ENCODE assay signal across 8 mouse cellular contexts in the genomic region with DNA sequence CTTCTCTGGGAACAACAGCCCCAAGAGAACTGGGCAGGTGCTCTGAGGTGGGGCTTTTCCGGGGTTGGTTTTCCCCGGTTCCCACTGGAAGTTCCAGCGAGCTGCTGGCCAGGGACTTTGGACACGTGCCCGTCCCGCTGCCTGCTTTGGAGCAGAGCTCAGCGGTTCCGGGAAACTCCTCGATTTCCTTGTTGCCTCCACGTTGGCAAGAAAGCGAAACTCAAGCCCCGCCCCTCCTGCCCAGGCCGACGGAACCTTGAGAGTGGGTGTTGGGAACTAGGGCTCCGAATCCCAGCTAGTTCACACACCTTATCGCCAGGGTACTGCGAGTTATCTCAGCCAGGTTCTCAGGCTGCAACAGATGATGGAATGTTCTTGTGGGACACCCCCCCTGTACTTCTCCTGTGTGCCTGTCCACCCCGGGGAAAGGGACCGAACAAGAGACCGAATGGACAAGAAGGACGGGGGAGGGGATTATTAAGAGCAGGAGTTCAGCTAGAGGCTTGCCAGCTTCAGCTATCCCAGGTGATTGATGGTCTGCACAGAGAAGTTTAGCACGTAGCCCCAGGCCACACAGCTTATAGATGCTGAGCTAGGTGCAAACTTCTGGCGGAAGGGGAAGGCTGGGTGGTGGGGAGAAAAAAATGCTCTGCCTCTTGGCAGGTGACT. TPM values are rescaled to one million over a fixed set of nuclear protein-coding genes. Genes with fewer than 3 reads are reported as not detected.
DNase-seq lines count a peak whose midpoint lies in the region; ATAC-seq lines count a peak whose summit lies in the region.
"Had no signal": no experiment of that assay in that cellular context is flagged by ENCODE, and none has a peak within 500 bp of the region (broad histone marks: within the 10 kb centered on the region; RNA-seq: fewer than 3 reads in every experiment).

No protein-coding gene starts in this region.

- H3K9ac ChIP-seq in hindbrain, embryonic 16.5 days (ENCODE audit: low read depth, low read length), result peak overlapping the region; percentile 63
- peak overlapping the region; percentile 58 for H3K9ac ChIP-seq in limb, embryonic 13.5 days
- H3K9ac ChIP-seq in midbrain, embryonic 13.5 days (replicated peaks), result no peak overlapping the region; the same call in 1 of the 2 replicates

- no peaks in the 10 kb centered on the region for H3K36me3 ChIP-seq in hindbrain, embryonic 16.5 days (ENCODE audit: control insufficient read depth, insufficient read depth, low read length)
- H3K36me3 ChIP-seq in limb, embryonic 13.5 days, result no peaks in the 10 kb centered on the region
- H3K36me3 ChIP-seq in midbrain, embryonic 13.5 days, result no peaks in the 10 kb centered on the region

- peaks cover 25% of the 10 kb centered on the region for H3K4me1 ChIP-seq in hindbrain, embryonic 16.5 days (ENCODE audit: control insufficient read depth, insufficient read depth, low read depth, low read length)
- H3K4me1 ChIP-seq in limb, embryonic 13.5 days, result peaks cover 62% of the 10 kb centered on the region
- H3K4me1 ChIP-seq in midbrain, embryonic 13.5 days (replicated peaks), result peaks cover 29% of the 10 kb centered on the region

- WGBS in hindbrain, embryonic 16.5 days, result 6% methylated on average over 23 of the region's 23 CpGs
- 7% methylated on average over 23 of the region's 23 CpGs for WGBS in limb, embryonic 13.5 days
- 14% methylated on average over 23 of the region's 23 CpGs for WGBS in midbrain, embryonic 13.5 days

- H3K4me3 ChIP-seq in hindbrain, embryonic 16.5 days (ENCODE audit: low read length), result peak overlapping the region; percentile 32
- H3K4me3 ChIP-seq in limb, embryonic 13.5 days, result peak overlapping the region; percentile 38
- peak overlapping the region; percentile 29 for H3K4me3 ChIP-seq in midbrain, embryonic 13.5 days (replicated peaks)

- peak; percentile 80 for DNase-seq in ZHBTc4 (ENCODE audit: low read depth, low spot score)
- peak; percentile 70 to 75 for DNase-seq in cerebellum, postnatal 10 days
- DNase-seq in gastrocnemius, adult 8-10 months (ENCODE audit: low spot score in 2 of 2), result peak; percentile 74 to 82
- peak; percentile 73 to 83 for DNase-seq in spleen, postnatal 4 days (ENCODE audit: low spot score in 2 of 2)

- peak overlapping the region; percentile 74 for H3K4me2 ChIP-seq in hindbrain, embryonic 16.5 days (ENCODE audit: low read length)
- H3K4me2 ChIP-seq in limb, embryonic 13.5 days (replicated peaks), result peak overlapping the region; percentile 75
- peak overlapping the region; percentile 60 for H3K4me2 ChIP-seq in midbrain, embryonic 13.5 days (replicated peaks)

- peaks cover 15% of the 10 kb centered on the region for H3K27me3 ChIP-seq in hindbrain, embryonic 16.5 days (replicated peaks; ENCODE audit: control insufficient read depth, insufficient read depth, low read length)
- H3K27me3 ChIP-seq in limb, embryonic 13.5 days, result peaks cover 14% of the 10 kb centered on the region; the same call in 1 of the 2 replicates
- peaks cover 63% of the 10 kb centered on the region for H3K27me3 ChIP-seq in midbrain, embryonic 13.5 days

- ATAC-seq in hindbrain, embryonic 16.5 days, result no peak; the same call in 1 of the 2 replicates
- ATAC-seq in limb, embryonic 13.5 days (ENCODE audit: low FRiP score, low read depth), result no peak; the same call in 1 of the 2 replicates
- ATAC-seq in midbrain, embryonic 13.5 days, result no peak; the same call in 1 of the 2 replicates

- no peaks in the 10 kb centered on the region for H3K9me3 ChIP-seq in hindbrain, embryonic 16.5 days (ENCODE audit: control insufficient read depth, low read length)
- no peaks in the 10 kb centered on the region for H3K9me3 ChIP-seq in limb, embryonic 13.5 days
- no peaks in the 10 kb centered on the region for H3K9me3 ChIP-seq in midbrain, embryonic 13.5 days

- H3K27ac ChIP-seq in hindbrain, embryonic 16.5 days (ENCODE audit: low read depth, low read length), result peak overlapping the region; percentile 68; the same call in 1 of the 2 replicates
- peak overlapping the region; percentile 89 for H3K27ac ChIP-seq in limb, embryonic 13.5 days
- H3K27ac ChIP-seq in midbrain, embryonic 13.5 days, result no peak overlapping the region

RNA-seq across cellular contexts. Expression of a gene that starts 6.9 kb away (rescaled TPM):
- 1 to 10 TPM; 3.2 to 5.8 (median 4.4) TPM for total RNA-seq in gastrocnemius, adult 8-10 months (2022)
- 3.5 and 3.9 TPM in 2 replicates for polyA plus RNA-seq in hindbrain, embryonic 16.5 days (2015; fragmentation: Nextera tagmentation; extraction: Ambion mirVana)
- polyA plus RNA-seq in limb, embryonic 13.5 days (2015; fragmentation: Nextera tagmentation; extraction: Ambion mirVana), result 9.7 and 10.1 TPM in 2 replicates
- polyA plus RNA-seq in midbrain, embryonic 13.5 days (2015; fragmentation: Nextera tagmentation; extraction: Ambion mirVana), result 1.5 and 2.0 TPM in 2 replicates

RNA-seq across cellular contexts. Expression of a gene that starts 10.0 kb away (rescaled TPM):
- under 1 TPM in 2 of 4 experiments, not detected in 2; 0.34 to 0.48 TPM for total RNA-seq in gastrocnemius, adult 8-10 months (2022)
- polyA plus RNA-seq in hindbrain, embryonic 16.5 days (2015; fragmentation: Nextera tagmentation; extraction: Ambion mirVana), result not detected in 2 replicates
- polyA plus RNA-seq in limb, embryonic 13.5 days (2015; fragmentation: Nextera tagmentation; extraction: Ambion mirVana), result 0.22 TPM in 1 of 2 replicates, not detected in the other
- not detected in 2 replicates for polyA plus RNA-seq in midbrain, embryonic 13.5 days (2015; fragmentation: Nextera tagmentation; extraction: Ambion mirVana)

RNA-seq across cellular contexts. Expression of a gene that starts 42.4 kb away (rescaled TPM):
- not detected for total RNA-seq in gastrocnemius, adult 8-10 months (2022)
- polyA plus RNA-seq in hindbrain, embryonic 16.5 days (2015; fragmentation: Nextera tagmentation; extraction: Ambion mirVana), result not detected in 2 replicates
- not detected in 2 replicates for polyA plus RNA-seq in limb, embryonic 13.5 days (2015; fragmentation: Nextera tagmentation; extraction: Ambion mirVana)
- polyA plus RNA-seq in midbrain, embryonic 13.5 days (2015; fragmentation: Nextera tagmentation; extraction: Ambion mirVana), result not detected in 2 replicates
- total RNA-seq: left cerebral cortex, adult 8-10 months had no signal

RNA-seq across cellular contexts. Expression of a gene that starts 55.8 kb away (rescaled TPM):
- total RNA-seq in gastrocnemius, adult 8-10 months (2022), result 1 to 10 TPM; 3.8 to 4.7 (median 4.5) TPM
- 11.7 and 12.3 TPM in 2 replicates for polyA plus RNA-seq in hindbrain, embryonic 16.5 days (2015; fragmentation: Nextera tagmentation; extraction: Ambion mirVana)
- polyA plus RNA-seq in limb, embryonic 13.5 days (2015; fragmentation: Nextera tagmentation; extraction: Ambion mirVana), result 30.4 TPM in 2 replicates
- 13.0 and 14.3 TPM in 2 replicates for polyA plus RNA-seq in midbrain, embryonic 13.5 days (2015; fragmentation: Nextera tagmentation; extraction: Ambion mirVana)
